Mouse (Mus musculus) CH12.LX (cell line): ENCODE results near the gene Msmp. TPM values are rescaled to one million over a fixed set of nuclear protein-coding genes. Genes with fewer than 3 reads are reported as not detected.

Source experiments
- DNase-seq: peaks from one replicate; pipeline ENCODE4 v3.0.0-alpha.2; 2013; ENCODE audit errors: extremely low read depth
- H3K27ac ChIP-seq: 2 replicates; pipeline ENCODE4 v1.5.1; 2012; ENCODE audit warnings: low read depth, mild to moderate bottlenecking, control low read depth, moderate library complexity; ENCODE audit not compliant: insufficient read depth
- H3K27me3 ChIP-seq: replicated peaks from 2 replicates; pipeline ENCODE3; 2012; ENCODE audit warnings: inconsistent platforms
- H3K36me3 ChIP-seq, 2 experiments: replicated peaks in 1 of 2; 2 replicates each; pipeline versions ENCODE3 to v1.6.1; 2012; ENCODE audit warnings: inconsistent platforms in 1 of 2, low read length in 1 of 2, mild to moderate bottlenecking in 1 of 2, mixed read lengths in 1 of 2, moderate library complexity in 1 of 2; ENCODE audit not compliant: control insufficient read depth in 1 of 2, insufficient read depth in 1 of 2
- H3K4me1 ChIP-seq, 2 experiments: 2 replicates each; pipeline ENCODE4 v1.6.1; 2012; ENCODE audit warnings: inconsistent platforms in 1 of 2, moderate library complexity in 1 of 2; ENCODE audit not compliant: insufficient read depth in 2 of 2, control insufficient read depth in 1 of 2
- H3K4me2 ChIP-seq: 2 replicates; pipeline ENCODE4 v1.6.1; 2012; ENCODE audit warnings: low read depth, mild to moderate bottlenecking, control low read depth; ENCODE audit not compliant: poor library complexity, insufficient read depth, severe bottlenecking
- H3K4me3 ChIP-seq, 3 experiments: fragments of 150-350 bp in 1 of 3; sonication (generic) in 1 of 3; replicated peaks in 1 of 3; 2 replicates each; pipeline versions ENCODE3 to v1.5.1; 2011 to 2012; ENCODE audit warnings: low read depth in 2 of 3, low read length in 2 of 3, mild to moderate bottlenecking in 2 of 3, moderate library complexity in 2 of 3, control low read depth in 1 of 3, improper control_type of control experiment in 1 of 3, inconsistent platforms in 1 of 3, mixed read lengths in 1 of 3; ENCODE audit not compliant: poor library complexity in 1 of 3
- H3K79me2 ChIP-seq: replicated peaks from 2 replicates; pipeline ENCODE4 v1.6.1; 2012; ENCODE audit warnings: mild to moderate bottlenecking, moderate library complexity; ENCODE audit not compliant: control insufficient read depth, poor library complexity, insufficient read depth, severe bottlenecking; ENCODE audit errors: extremely low read depth
- H3K9ac ChIP-seq: 2 replicates; pipeline ENCODE4 v1.6.1; 2012; ENCODE audit warnings: low read depth, mild to moderate bottlenecking, control low read depth, moderate library complexity; ENCODE audit not compliant: insufficient read depth
- H3K9me3 ChIP-seq: replicated peaks from 2 replicates; pipeline ENCODE3; 2012; ENCODE audit warnings: low read length, inconsistent platforms, mixed read lengths
- BHLHE40 ChIP-seq: IDR thresholded peaks from 2 replicates; pipeline ENCODE4 v1.6.1; 2011; ENCODE audit warnings: mild to moderate bottlenecking, low read depth, low read length, improper control_type of control experiment
- E2F4 ChIP-seq: IDR thresholded peaks from 2 replicates; pipeline ENCODE4 v1.6.1; 2011; ENCODE audit warnings: low read depth, low read length, improper control_type of control experiment; ENCODE audit not compliant: insufficient replicate concordance
- ELF1 ChIP-seq: IDR thresholded peaks from 2 replicates; pipeline ENCODE4 v1.6.1; 2014; ENCODE audit warnings: low read depth, mild to moderate bottlenecking, inconsistent platforms, low read length, improper control_type of control experiment
- EP300 ChIP-seq: IDR thresholded peaks from 2 replicates; pipeline ENCODE4 v1.6.1; 2011; ENCODE audit warnings: low read length, improper control_type of control experiment
- ETS1 ChIP-seq: conservative IDR thresholded peaks from 2 replicates; pipeline ENCODE4 v1.6.1; 2012; ENCODE audit warnings: low read depth, mild to moderate bottlenecking, inconsistent platforms, low read length, improper control_type of control experiment, moderate library complexity
- JUN ChIP-seq: IDR thresholded peaks from 2 replicates; pipeline ENCODE4 v1.6.1; 2011; ENCODE audit warnings: low read depth, mild to moderate bottlenecking, low read length, improper control_type of control experiment, moderate library complexity; ENCODE audit not compliant: insufficient read depth
- KAT2A ChIP-seq: IDR thresholded peaks from 2 replicates; pipeline ENCODE4 v1.6.1; 2012; ENCODE audit warnings: low read length, improper control_type of control experiment, inconsistent platforms; ENCODE audit not compliant: insufficient replicate concordance
- MAFK ChIP-seq: IDR thresholded peaks from 2 replicates; pipeline ENCODE4 v1.6.1; 2011; ENCODE audit warnings: low read length, improper control_type of control experiment; ENCODE audit not compliant: insufficient replicate concordance
- MAX ChIP-seq: IDR thresholded peaks from 2 replicates; pipeline ENCODE4 v1.6.1; 2011; ENCODE audit warnings: low read length, improper control_type of control experiment
- MAZ ChIP-seq: IDR thresholded peaks from 2 replicates; pipeline ENCODE4 v1.6.1; 2012; ENCODE audit warnings: low read depth, mild to moderate bottlenecking, inconsistent platforms, low read length, improper control_type of control experiment, moderate library complexity
- MEF2A ChIP-seq: IDR thresholded peaks from 2 replicates; pipeline ENCODE4 v1.6.1; 2014; ENCODE audit warnings: low read depth, mild to moderate bottlenecking, inconsistent platforms, low read length, improper control_type of control experiment, borderline replicate concordance
- MXI1 ChIP-seq: IDR thresholded peaks from 2 replicates; pipeline ENCODE4 v1.6.1; 2011; ENCODE audit warnings: mild to moderate bottlenecking, low read depth, low read length, improper control_type of control experiment
- NRF1 ChIP-seq: IDR thresholded peaks from 2 replicates; pipeline ENCODE4 v1.6.1; 2014; ENCODE audit warnings: low read depth, mild to moderate bottlenecking, inconsistent platforms, low read length, improper control_type of control experiment, moderate library complexity
- POLR2A ChIP-seq: IDR thresholded peaks from 2 replicates; pipeline ENCODE4 v1.6.1; 2011; ENCODE audit warnings: low read depth, mild to moderate bottlenecking, improper control_type of control experiment, low read length
- RAD21 ChIP-seq: IDR thresholded peaks from 2 replicates; pipeline ENCODE4 v1.6.1; 2011; ENCODE audit warnings: low read depth, mild to moderate bottlenecking, low read length, improper control_type of control experiment, moderate library complexity
- TCF12 ChIP-seq: IDR thresholded peaks from 2 replicates; pipeline ENCODE4 v1.6.1; 2014; ENCODE audit warnings: low read depth, mild to moderate bottlenecking, inconsistent platforms, low read length, improper control_type of control experiment
- UBTF ChIP-seq: IDR thresholded peaks from 2 replicates; pipeline ENCODE4 v1.6.1; 2012; ENCODE audit warnings: low read depth, mild to moderate bottlenecking, inconsistent platforms, low read length, improper control_type of control experiment, moderate library complexity
- USF1 ChIP-seq: IDR thresholded peaks from 2 replicates; pipeline ENCODE4 v1.6.1; 2014; ENCODE audit warnings: low read depth, mild to moderate bottlenecking, inconsistent platforms, low read length, improper control_type of control experiment
- USF2 ChIP-seq: conservative IDR thresholded peaks from 2 replicates; pipeline ENCODE4 v1.6.1; 2011; ENCODE audit warnings: low read depth, low read length, improper control_type of control experiment
- dilution Hi-C: fragments of 300-500 bp; cut with MboI; formaldehyde crosslinking; loops from 2 replicates; pipeline ENCODE4 v1.14.3; 2020; ENCODE audit warnings: low sequenced_read_pairs; ENCODE audit not compliant: extremely low pct_unique_long_range_greater_than_20kb, extremely low pct_ligation_motif_present
- in situ Hi-C: fragments of 300-500 bp; cut with MboI; formaldehyde crosslinking; loops from 3 replicates; pipeline ENCODE4 v1.14.3; 2019; ENCODE audit warnings: low sequenced_read_pairs, low pct_ligation_motif_present, low pct_unique_long_range_greater_than_20kb, mixed read lengths
- polyA plus RNA-seq: library from polyadenylated mRNA; unstranded; fragments of >175 nt; gene quantifications from 2 replicates; pipeline ENCODE4 v1.2.1, GENCODE M21; 2012; ENCODE audit warnings: low read depth; ENCODE audit not compliant: insufficient read length
- total RNA-seq, 2 experiments: library from RNA; depleted of rRNA; stranded (reverse); fragments of 300-350 nt in 1 of 2; fragments of >200 nt in 1 of 2; gene quantifications; 2 replicates each; pipeline ENCODE4 v1.2.3; 2012 to 2014

Gene Msmp
- total and polyA plus RNA-seq, 3 experiments, result 0.72 to 5.9 TPM; not detected in 1

DNA sequence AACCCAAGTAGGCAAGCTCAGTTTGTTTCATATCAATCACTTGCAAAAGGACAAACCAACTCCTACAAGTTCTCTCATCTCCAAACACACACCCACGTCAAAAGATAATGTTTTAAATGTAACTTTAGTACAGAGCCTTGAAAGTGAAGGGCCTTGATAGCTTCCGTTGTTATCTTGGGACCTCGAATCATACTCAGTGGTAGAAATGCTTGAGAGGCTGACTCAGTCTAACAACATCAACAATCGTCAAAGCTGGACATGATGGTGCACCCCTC is 20.8 kb downstream of the Msmp start:
- in situ Hi-C loops, result loop anchor here (25.0 kb wide), 1 partner anchor 551 kb away; the partner anchor contains the start of genes Fancg and Vcp
- dilution Hi-C loops, result no loop called here
- TF ChIP-seq UBTF (no peak), TCF12 (no peak), POLR2A (no peak), USF2 (no peak), E2F4 (no peak), KAT2A (no peak), MAZ (no peak), MXI1 (no peak), USF1 (no peak), RAD21 (no peak), ELF1 (no peak), BHLHE40 (no peak), JUN (no peak), MAFK (no peak), MEF2A (no peak), ETS1 (no peak)
- H3K79me2 ChIP-seq, result peaks cover 31% of the 10 kb centered on the region
- DNase-seq, result no peak
- no peak overlapping the region for H3K27ac ChIP-seq
- H3K4me1 ChIP-seq, result peaks cover 7 to 33% of the 10 kb centered on the region in 2 experiments
- H3K9ac ChIP-seq, result no peak overlapping the region
- peaks cover 35 to 50% of the 10 kb centered on the region in 2 experiments for H3K36me3 ChIP-seq
- peak overlapping the region; percentile 81 for H3K4me2 ChIP-seq
- H3K9me3 ChIP-seq, result no peaks in the 10 kb centered on the region
- peak overlapping the region in 1 of 3 experiments; percentile 85 for H3K4me3 ChIP-seq
- H3K27me3 ChIP-seq, result no peaks in the 10 kb centered on the region

DNA sequence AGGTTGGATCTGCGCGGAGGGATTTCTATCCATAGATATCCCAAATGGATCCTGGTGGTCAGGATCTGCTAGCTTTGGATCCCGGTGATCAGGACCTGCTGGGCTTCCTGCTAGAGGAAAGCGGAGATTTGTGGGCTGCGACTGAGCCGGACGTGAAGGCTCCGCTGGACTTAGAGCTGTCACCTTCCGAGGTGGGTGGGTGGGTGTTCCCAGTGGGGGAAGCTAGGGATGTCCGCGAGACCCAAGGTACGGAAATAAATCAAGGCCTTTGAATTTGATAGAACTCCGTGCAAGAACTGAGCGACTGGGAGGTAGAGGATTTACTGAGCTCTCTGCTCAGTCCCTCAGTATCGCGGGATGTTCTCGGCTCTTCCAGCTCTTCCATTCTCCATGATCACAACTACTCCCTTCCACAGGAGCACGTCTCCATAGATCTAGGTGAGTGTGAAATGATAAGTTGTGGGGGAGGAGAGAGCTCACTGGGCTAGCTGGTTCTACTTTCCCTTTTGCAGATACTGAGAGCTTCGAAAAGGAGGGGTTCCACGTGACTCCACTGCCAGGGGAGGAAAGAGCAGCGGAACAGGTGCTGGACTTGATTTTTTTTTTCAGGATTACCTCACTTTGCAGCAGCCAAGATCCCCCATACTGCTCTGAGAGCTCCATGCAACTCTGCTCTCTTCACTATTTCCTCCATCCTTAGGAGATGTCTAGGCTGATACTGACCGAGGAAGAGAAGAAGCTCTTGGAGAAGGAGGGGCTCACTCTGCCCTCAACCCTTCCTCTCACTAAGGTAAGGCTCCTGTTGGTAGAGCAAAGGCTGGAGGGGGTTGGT is 21.3 kb downstream of the Msmp start:
- Histone ChIP-seq H3K4me2 (peak overlapping the region; percentile 81), H3K27ac (peak overlapping the region; percentile 86), H3K4me3 (peak overlapping the region; percentile 85 to 90 (median 89)), H3K36me3 (peaks cover 29 to 47% of the 10 kb centered on the region in 2 experiments), H3K27me3 (no peaks in the 10 kb centered on the region), H3K9ac (peak overlapping the region; percentile 94), H3K4me1 (peaks cover 12 to 39% of the 10 kb centered on the region in 2 experiments), H3K9me3 (no peaks in the 10 kb centered on the region), H3K79me2 (peaks cover 36% of the 10 kb centered on the region)
- DNase-seq, result no peak
- in situ Hi-C loops, result loop anchor here (25.0 kb wide), 1 partner anchor 551 kb away; the partner anchor contains the start of genes Fancg and Vcp
- TF ChIP-seq NRF1, result no peak
- peak; percentile 40; the same call in 1 of the 2 replicates for TF ChIP-seq BHLHE40
- TF ChIP-seq MXI1, result 0 out of 2 replicates have a peak, but pooled peaks have one; percentile 18
- TF ChIP-seq EP300, result no peak
- TF ChIP-seq KAT2A, result no peak
- TF ChIP-seq MAX, result peak; percentile 40; the same call in 1 of the 2 replicates
- dilution Hi-C loops, result no loop called here
